Mouse (Mus musculus) liver, postnatal 0 days (tissue): ENCODE measurements around the gene Traf5.

Experiments
- CTCF ChIP-seq: sonication (generic); IDR thresholded peaks from 2 replicates; pipeline ENCODE4 v1.5.1; 2016; ENCODE audit warnings: antibody characterized with exemption, low read depth
- EP300 ChIP-seq: IDR thresholded peaks from 2 replicates; pipeline ENCODE4 v1.6.1; 2016; ENCODE audit warnings: antibody characterized with exemption, low read depth, mild to moderate bottlenecking

- no peak for TF ChIP-seq CTCF
- no peak for TF ChIP-seq EP300
Measured at GRCm38 (mm10) chr1:192062682-192063081, 29.7 kb downstream of the Traf5 start.
